Mouse (Mus musculus) brain, adult 10 weeks (tissue): ENCODE measurements around the gene Bglap2. TPM values are rescaled to one million over a fixed set of nuclear protein-coding genes. Genes with fewer than 3 reads are reported as not detected.

Experiments used
- polyA plus RNA-seq: library from polyadenylated mRNA; stranded (reverse); fragments of 350-450 nt; fragmentation: Illumina TruSeq; extraction: RNeasy Lipid Tissue Mini Kit (QIAGEN cat#74804); gene quantifications from one replicate; pipeline ENCODE4 v1.2.3, GENCODE M21; 2015; ENCODE audit warnings: low read depth, low replicate concordance

The Bglap2 gene
- polyA plus RNA-seq: not detected

DNA sequence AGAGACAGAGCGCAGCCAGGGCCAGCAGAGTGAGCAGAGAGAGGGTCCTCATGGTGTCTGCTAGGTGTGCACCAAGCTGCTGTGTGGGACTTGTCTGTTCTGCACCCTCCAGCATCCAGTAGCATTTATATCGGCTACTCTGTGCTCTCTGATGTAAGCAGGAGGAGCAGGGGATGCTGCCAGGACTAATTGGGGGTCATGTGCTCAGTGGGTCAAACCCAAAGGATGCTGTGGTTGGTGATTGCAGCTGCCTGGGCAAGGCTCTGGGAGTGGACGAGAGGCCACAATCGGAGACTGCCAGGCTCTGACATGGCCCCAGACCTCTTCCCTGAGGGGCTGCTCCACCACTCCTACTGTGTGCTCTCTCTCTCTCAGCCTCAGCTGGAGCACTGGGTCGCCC, at the start of gene Bglap2:
TSS of gene Bglap2 (minus strand) at position 101 of the 400 bp plus-strand sequence.

GRCm38 (mm10) chr3:88424605-88425329, 46.3 kb upstream of the Bglap2 start, which contains the start of gene Slc25a44:
Slc25a44 (minus strand) TSS chr3:88425139.

GRCm38 (mm10) chr3:88409741-88410644, 31.5 kb upstream of the Bglap2 start, which contains the start of gene Pmf1:
Pmf1 (minus strand) TSS chr3:88410331.

DNA sequence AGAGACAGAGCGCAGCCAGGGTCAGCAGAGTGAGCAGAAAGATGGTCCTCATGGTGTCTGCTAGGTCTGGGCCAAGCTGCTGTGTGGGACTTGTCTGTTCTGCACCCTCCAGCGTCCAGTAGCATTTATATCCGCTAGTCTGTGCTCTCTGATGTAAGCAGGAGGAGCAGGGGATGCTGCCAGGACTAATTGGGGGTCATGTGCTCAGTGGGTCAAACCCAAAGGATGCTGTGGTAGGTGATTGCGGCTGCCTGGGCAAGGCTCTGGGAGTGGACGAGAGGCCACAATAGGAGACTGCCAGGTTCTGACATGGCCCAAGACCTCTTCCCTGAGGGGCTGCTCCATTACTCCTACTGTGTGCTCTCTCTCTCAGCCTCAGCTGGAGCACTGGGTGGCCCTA, 5.9 kb upstream of the Bglap2 start, which contains the start of gene Bglap:
TSS of gene Bglap (minus strand) at position 101 of the 400 bp plus-strand sequence.

DNA sequence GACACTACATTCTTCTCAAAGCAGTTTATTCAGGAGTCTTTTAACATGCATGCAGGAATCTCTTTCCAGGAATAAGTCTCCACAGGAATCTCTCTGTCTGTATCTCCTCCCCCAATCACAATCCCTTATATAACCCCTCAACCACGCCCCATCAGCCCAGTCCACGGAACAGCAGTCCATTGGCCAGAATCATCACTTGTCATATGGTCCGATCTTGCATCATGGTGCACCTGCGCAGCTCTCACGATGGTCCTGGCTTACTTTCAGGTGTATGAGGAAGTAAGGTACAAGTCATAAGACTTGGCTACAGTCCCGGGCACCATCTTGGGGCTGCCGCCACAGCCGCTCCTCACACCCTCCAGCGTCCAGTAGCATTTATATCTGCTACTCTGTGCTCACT, 5.9 kb downstream of the Bglap2 start, which contains the start of gene Bglap3:
TSS of gene Bglap3 (minus strand) at position 101 of the 400 bp plus-strand sequence.

GRCm38 (mm10) chr3:88364337-88364736, 14.2 kb downstream of the Bglap2 start, which contains the start of gene Paqr6:
Paqr6 (plus strand) TSS chr3:88364584.

DNA sequence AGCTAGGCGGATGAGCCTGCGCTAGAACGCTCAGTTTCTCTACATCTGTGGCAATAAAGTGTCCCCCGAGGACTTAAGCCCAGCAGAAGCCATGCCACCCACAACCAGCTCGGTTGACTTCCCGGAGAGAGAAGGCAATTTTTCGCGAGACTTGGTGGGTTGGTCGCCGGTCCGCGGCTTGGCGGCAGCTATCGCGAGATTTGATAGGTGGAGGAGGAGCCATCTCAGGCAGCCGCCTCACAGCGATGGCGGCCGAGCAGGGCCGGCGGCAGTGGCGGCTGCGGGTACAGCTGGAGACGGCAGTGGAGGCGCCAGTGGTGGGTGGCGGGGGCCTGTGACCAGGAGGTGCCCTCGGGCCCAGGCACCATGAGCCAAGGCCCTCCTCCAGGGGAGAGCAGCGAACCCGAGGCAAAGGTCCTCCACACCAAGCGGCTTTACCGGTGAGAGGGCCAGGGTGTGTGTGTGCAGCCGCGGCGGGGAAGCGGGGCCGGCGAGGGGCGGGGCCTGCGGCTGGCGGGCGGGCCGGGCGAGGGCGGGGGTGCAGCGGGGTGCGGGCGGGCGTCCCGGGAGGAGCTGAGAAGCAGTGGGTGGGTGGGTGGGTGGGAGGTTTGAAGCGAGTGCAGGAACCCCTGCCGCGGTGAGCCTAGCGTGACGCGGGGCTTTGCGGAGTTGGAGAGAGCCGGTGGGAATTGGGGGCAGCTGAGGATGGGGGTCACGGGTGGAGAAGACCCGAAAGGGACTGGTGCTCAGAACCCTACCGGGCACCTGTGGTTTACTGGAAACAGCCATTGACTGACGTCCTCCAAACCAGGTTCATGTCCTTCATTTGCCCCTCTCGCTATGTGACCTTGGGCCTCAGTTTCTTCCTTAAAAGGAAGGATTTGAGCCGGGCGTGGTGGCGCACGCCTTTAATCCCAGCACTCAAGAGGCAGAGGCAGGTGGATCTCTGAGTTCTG, 42.2 kb downstream of the Bglap2 start, which contains the start of the genes Tmem79 and Smg5:
TSS of gene Tmem79 (minus strand) at position 91 of the 956 bp plus-strand sequence.
TSS of gene Smg5 (plus strand) at position 203 of the 956 bp plus-strand sequence.

Other genes starting within 250 kb of the Bglap2 start
- 113 TPM for gene Mef2d, start 236.3 kb downstream of the Bglap2 start, polyA plus RNA-seq
- not detected for gene Rhbg, start 124.0 kb downstream of the Bglap2 start, polyA plus RNA-seq
- not detected for gene Gm38392, start 91.5 kb downstream of the Bglap2 start, polyA plus RNA-seq
- 5.0 TPM for gene Tsacc, start 81.7 kb downstream of the Bglap2 start, polyA plus RNA-seq
- 201 TPM for gene Cct3, start 81.6 kb downstream of the Bglap2 start, polyA plus RNA-seq
- gene Glmp, start 53.7 kb downstream of the Bglap2 start, polyA plus RNA-seq: 103 TPM
- 0.67 TPM for gene Tmem79, start 42.6 kb downstream of the Bglap2 start, polyA plus RNA-seq
- gene Smg5, start 42.4 kb downstream of the Bglap2 start, polyA plus RNA-seq: 60.0 TPM
- 14.8 TPM for gene Paqr6, start 14.1 kb downstream of the Bglap2 start, polyA plus RNA-seq
- gene Bglap3, start 6.0 kb downstream of the Bglap2 start, polyA plus RNA-seq: 0.67 TPM
- gene Bglap, start 5.8 kb upstream of the Bglap2 start, polyA plus RNA-seq: not detected
- 10.5 TPM for gene Pmf1, start 31.6 kb upstream of the Bglap2 start, polyA plus RNA-seq
- gene Slc25a44, start 46.4 kb upstream of the Bglap2 start, polyA plus RNA-seq: 56.1 TPM
- 41.2 TPM for gene Sema4a, start 82.5 kb upstream of the Bglap2 start, polyA plus RNA-seq
- gene Lmna, start 131.3 kb upstream of the Bglap2 start, polyA plus RNA-seq: 42.8 TPM
- gene Mex3a, start 153.7 kb upstream of the Bglap2 start, polyA plus RNA-seq: 1.5 TPM
- gene Rab25, start 169.6 kb upstream of the Bglap2 start, polyA plus RNA-seq: not detected
- gene Lamtor2, start 174.4 kb upstream of the Bglap2 start, polyA plus RNA-seq: 129 TPM
- gene Ubqln4, start 175.1 kb upstream of the Bglap2 start, polyA plus RNA-seq: 104 TPM
- gene Ssr2, start 197.2 kb upstream of the Bglap2 start, polyA plus RNA-seq: 126 TPM
- gene Arhgef2, start 227.3 kb upstream of the Bglap2 start, polyA plus RNA-seq: 156 TPM